Mouse (Mus musculus) heart, postnatal 0 days (tissue): ENCODE measurements at regions not wholly inside any gene's neighbourhood (a gene's known extent, or its start where the extent isn't known, plus 50 kb on each side); places are given as distances from the start of the nearest gene placed in this dataset.

Source experiments
- CTCF ChIP-seq: IDR thresholded peaks from 2 replicates; pipeline ENCODE4 v1.5.1; 2016; ENCODE audit warnings: antibody characterized with exemption, control low read depth, low read depth
- EP300 ChIP-seq: IDR thresholded peaks from 2 replicates; pipeline ENCODE4 v1.6.1; 2016; ENCODE audit warnings: antibody characterized with exemption, low read depth

DNA sequence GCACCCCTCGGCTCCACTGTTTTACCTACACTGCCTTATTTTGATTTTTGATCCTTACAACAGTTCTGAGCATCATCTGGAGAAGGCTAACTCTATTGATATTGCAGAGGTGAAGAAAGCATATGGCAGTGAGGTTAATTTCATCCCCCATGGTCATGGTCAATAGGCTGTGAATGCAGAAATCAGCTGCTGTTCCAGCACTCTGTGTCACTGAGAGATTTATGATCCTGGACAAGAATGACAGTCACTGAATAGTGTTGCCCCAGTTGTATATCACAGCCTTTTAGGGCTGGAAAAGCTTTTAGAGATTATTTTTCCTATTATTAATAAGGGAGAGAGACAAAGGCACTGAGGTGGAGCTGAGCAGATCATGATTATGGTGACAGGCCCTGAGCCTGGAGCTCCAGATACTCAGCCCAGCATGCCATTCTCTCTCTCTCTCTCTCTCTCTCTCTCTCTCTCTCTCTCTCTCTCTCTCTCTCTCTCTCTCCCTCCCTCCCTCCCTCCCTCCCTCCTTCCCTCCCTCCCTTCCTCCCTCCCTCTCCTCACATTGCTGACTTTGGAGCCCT, 128.5 kb upstream of the Arhgap20 start:
- no peak for TF ChIP-seq CTCF
- no peak for TF ChIP-seq EP300
